Mouse (Mus musculus) kidney, postnatal 25 days (tissue): ENCODE data around the gene Sardh.

ENCODE experiments used
- DNase-seq, 2 experiments: peaks; one replicate each; pipeline ENCODE4 v3.0.0; 2021; ENCODE audit warnings: mixed read lengths in 2 of 2

Sardh gene

GRCm38 (mm10) chr2:27164796-27165590 is 83.1 kb downstream of the Sardh start, which contains the start of gene Dbh:
TSS of gene Dbh (plus strand) at chr2:27165233.
- DNase-seq = no peak

GRCm38 (mm10) chr2:27163851-27164250 is 84.3 kb downstream of the Sardh start:
- no peak for DNase-seq

- no peak for DNase-seq
These were observed 85.5 kb downstream of the Sardh start for GRCm38 (mm10) chr2:27162656-27163055.

GRCm38 (mm10) chr2:27161526-27161925 is 86.6 kb downstream of the Sardh start:
- no peak for DNase-seq

- DNase-seq = no peak
These were observed 91.5 kb downstream of the Sardh start for GRCm38 (mm10) chr2:27156596-27156995.

GRCm38 (mm10) chr2:27154466-27155185 is 93.5 kb downstream of the Sardh start:
- DNase-seq = peak; percentile 73 to 85

- no peak for DNase-seq
These were observed 98.7 kb downstream of the Sardh start for GRCm38 (mm10) chr2:27149457-27149856.

- DNase-seq = no peak
These were observed 101.3 kb downstream of the Sardh start for GRCm38 (mm10) chr2:27146840-27147239.

- DNase-seq = no peak
These were observed 103.2 kb downstream of the Sardh start for GRCm38 (mm10) chr2:27144957-27145356.

- DNase-seq = peak; percentile 28 to 77
These were observed 106.0 kb downstream of the Sardh start, which contains the start of gene Fam163b for GRCm38 (mm10) chr2:27141950-27142693. TSS of gene Fam163b (minus strand) at chr2:27142491.
